Mouse (Mus musculus) granulocyte monocyte progenitor cell, adult 5-6 weeks (primary cell): ENCODE measurements around the gene AC129217.1. TPM values are rescaled to one million over a fixed set of nuclear protein-coding genes. Genes with fewer than 3 reads are reported as not detected.
"Not testable (repeated sequence)": the region's sequence is repeated elsewhere in the genome, so short reads cannot be mapped to it uniquely, and the experiment has no call there.

Experiments
- ATAC-seq: replicated peaks from 2 replicates; pipeline ENCODE4 v1.8.0; 2016; ENCODE audit warnings: mild to moderate bottlenecking, moderate TSS enrichment, inconsistent platforms; ENCODE audit not compliant: poor library complexity, severe bottlenecking
- total RNA-seq, 2 experiments: library from RNA; stranded (forward) in 1 of 2; stranded (reverse) in 1 of 2; fragments of 200-712, 200-1000 nt in 1 of 2; fragments of >200 nt in 1 of 2; fragmentation: Nextera tagmentation in 1 of 2; gene quantifications; 2 replicates each; pipeline ENCODE4 v1.2.3; 2014 to 2017

The AC129217.1 gene
- total RNA-seq, 2 experiments from 2014 or later: 34.1 TPM; not detected in 1

DNA sequence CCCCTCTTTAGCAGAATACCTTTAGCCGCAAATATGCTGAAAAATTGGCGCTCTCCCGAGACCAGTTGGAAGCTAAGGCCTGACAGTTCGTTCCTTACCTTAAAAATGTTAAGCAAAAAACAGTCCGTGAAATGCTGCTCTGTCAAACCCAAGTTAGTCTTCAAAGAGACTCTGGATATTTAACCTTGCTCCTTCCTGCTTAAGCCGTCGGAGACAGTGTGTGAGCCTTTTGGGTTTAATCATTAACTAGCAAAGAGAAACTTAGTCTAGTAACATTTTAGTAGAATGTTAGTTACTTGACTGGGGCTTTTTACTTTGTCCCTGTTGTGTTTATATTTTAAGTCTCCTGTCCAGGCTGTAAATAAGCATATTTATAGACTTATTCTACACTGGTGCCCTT is 8.4 kb upstream of the AC129217.1 start:
- no peak for ATAC-seq

DNA sequence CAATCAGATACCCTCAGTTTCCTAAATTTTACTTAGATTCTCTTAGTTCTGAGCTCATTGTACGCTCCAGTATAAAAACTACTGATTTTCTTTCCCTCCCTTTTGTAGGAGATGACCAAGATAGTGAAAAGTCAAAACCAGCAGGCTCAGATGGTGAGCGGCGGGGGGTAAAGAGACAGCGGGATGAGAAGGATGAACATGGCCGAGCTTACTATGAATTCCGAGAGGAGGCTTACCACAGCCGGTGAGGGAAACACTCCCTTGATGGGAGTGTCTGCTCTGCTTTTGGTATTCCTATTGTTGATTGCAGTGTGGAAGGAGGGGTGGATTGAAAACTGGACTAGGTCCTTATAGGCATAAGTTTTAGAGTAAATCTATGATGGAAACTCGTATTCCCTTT is 6.9 kb upstream of the AC129217.1 start:
- no peak for ATAC-seq

DNA sequence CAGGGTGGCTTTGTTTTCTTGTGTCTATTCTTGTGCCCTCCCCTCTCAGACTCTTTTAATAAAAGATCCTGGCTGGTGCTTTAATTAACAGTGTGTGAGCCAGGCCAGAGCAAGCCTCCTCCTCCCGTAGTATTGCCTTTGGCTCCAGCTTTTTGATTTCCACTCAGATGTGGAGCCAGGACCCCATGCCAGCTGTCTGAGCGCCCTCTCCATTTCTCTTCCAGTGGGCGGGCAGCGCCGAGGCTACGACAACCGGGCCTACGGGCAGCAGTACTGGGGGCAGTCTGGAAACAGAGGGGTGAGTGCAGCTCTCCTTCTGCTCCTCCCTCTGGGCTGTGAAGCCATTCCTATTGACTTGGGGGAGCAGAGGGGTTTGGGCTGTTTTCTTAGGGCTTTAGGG is 1.1 kb downstream of the AC129217.1 start:
- ATAC-seq: no peak

DNA sequence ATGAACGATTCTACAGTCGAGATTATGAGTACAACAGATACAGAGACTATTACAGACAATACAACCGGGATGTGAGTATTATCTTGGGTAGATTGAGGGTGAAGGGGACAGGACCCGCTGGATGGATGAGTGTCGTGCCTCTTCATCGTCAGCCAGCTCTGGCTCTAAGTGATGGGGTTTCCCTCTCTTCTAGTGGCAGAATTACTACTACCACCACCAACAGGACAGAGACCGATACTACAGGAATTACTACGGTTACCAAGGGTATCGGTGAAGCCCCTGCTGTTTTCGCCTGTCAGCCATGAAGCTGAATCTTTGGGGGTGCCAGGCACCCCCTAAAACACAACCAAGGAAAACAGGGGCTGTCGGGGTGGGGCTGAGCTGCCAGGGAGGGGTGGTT is 1.7 kb downstream of the AC129217.1 start:
- no peak for ATAC-seq

DNA sequence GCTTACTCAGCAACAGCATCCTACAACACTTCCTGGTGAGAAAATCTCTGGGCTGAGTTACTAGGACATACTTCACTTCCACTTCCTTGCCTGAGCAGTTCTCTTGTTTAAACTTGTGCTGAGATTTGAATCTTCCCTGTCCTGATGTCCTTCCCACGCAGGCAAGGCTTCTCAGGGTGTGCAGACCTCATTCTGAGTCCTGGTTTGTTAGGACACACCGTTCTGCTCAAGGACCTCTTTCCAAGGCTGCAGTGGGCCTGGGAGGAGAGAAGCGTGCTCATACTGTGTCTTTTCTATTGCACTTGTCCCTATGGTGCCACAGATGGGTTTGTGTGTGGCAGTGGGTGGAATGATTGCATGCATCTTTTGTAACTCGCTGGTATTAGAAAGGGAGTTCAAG is 3.4 kb downstream of the AC129217.1 start:
- no peak for ATAC-seq

DNA sequence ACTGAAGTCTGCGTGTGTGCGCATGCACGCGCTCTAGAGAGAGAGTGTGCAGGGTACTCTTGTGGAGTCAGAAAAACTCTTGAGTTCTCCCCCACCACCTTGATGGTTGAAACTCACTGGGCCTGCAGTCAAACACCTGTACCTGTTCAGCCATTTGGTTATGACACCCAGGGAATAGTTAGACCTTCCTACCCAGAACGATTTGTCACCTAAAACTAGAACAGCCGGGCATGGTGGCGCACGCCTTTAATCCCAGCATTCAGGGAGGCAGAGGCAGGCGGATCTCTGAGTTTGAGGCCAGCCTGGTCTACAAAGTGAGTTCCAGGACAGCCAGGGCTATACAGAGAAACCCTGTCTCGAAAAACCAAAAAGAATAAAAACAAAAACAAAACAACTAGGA is 6.8 kb downstream of the AC129217.1 start:
- not testable (repeated sequence) for ATAC-seq

DNA sequence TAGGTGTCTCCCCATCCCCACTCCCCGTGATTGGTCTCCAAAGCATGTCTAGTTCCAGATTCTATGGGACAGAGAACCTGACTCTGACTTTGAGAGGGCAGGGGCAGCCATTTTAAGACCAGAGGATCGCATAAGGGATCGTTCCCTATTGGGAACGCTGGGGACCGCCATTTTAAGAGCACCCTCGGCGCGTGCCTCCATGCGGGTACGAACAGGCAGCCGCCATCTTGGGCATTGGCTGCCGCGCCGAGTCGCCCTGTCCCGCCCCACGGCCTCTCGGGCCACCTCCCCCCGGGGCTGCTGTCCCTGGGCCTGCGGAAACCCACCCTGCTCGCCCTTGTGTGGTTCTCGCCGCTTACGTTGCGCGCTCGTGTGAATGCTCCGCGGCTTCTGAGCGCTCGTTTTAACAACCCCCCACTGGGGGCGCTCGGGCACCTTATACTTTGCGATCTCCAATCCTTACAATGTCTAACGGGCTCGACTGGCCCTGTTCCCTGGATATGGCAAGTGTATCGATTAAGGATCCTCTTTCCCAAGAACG is 7.7 kb downstream of the AC129217.1 start, which contains the start of gene Bscl2:
TSS of gene Bscl2 (plus strand) at position 217 of the 541 bp plus-strand sequence.
- ATAC-seq: peak; percentile 87

DNA sequence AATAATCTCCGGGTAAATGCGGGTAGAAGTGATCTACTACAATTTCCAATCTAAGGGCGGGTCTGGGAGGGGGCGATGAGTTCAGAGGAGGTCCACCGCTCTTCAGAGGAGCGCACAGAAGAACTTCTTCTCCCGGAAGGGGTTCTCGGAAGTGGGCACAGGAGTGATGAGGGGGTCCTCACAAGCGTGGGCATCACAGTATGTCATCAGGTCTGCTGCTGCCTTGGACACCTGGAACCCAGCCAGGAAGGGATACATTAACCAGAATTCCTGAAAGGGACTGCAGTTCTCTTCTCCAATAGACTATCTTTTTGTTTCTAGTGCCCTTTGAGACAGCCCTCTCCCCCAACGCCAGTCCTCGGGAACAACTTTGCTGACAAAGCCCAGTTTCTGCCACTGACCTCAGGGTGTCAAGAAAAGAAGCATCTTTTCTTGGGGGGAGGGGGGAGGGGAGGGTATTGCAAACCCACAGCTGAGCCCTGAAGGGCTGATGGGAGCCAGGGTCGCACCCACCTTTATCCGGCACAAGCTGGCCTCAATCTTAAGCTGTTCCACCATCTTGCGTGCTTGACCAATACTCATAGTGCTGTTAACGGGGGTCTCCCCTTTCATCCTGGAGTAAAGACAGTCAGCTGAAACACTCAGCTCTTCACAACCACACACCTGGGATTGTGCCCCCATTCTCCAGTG is 8.6 kb downstream of the AC129217.1 start:
- ATAC-seq: no peak

DNA sequence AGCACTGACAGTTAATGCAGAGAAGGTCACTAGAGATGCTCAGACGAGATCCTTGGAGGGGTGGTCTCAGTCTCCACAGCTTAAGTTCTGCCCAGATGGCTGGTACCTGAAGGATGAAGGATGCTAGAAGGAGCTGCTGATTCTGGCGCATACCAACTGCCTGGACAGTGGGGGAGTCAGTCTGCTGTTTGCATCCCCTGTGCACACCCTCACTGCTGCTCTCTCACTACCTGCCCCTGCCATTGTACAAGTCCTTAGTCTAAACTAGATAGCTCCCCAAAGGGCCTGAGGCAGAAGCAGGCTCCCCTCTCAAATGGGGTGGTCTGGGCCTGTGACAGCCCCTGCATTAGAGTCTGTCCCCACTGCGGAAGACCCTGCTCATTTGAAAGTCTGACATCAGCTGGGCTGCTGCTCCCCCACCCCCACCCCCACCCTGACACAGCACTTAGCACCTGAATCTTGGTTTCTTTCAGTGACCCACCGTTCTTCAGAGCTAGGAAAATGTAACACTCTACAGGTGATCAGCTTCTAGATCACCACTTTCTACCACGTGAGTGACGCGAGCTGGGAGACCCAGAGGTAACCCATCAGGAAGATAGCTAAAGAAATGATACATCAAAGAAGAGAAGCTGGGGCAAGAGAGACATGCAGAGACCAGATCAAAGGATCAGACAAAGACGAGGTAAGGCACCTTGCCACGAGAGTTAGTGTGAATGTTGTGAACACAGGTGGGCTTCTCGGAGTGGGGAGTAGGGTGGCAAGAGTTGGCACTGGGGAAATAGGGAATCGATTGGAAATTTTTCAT is 9.7 kb downstream of the AC129217.1 start, which contains the start of gene Gng3:
TSS of gene Gng3 (minus strand) at position 92 of the 805 bp plus-strand sequence.
- ATAC-seq: no peak

DNA sequence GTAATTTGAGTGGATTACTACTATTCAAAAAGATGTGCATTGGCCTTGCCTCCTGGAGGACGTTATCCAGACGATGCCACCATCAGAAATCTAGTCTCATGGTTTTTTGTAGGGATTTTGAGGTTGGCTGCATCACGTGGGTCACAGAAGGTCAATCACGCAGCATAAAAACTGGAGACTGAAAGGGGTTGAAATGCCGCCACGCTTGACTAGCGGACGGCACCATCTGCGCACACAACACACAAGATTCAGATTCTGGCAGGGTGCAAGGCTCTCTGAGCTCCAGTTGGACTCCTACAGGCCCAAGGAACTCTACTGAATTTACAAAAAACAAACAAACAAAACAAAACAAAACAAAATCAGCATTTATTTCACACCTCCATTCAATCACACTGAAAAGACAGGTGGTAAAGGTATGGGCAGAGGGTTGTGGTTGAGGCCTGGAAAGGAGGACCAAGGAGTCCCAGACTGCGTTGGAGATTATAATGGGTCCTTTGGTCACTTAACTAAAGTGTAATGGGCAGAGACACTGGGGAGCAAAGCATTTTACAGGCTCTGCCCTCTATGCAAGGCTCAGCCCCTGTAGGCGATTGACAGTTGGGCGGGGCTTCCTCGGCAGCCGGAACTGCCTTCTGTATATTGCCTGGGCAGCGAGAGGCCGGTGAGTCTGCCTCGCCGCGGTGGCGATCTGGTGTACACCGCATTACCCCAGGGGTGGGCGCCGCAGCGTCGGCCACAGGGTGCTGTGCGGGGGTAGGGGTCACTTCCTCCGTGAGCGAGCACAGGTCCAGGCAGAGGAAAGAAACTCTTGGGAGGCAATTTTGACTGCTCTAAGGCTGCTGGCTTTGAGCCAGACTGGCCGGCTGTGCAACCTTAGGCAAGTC is 10.6 kb downstream of the AC129217.1 start:
- peak; percentile 62 for ATAC-seq

DNA sequence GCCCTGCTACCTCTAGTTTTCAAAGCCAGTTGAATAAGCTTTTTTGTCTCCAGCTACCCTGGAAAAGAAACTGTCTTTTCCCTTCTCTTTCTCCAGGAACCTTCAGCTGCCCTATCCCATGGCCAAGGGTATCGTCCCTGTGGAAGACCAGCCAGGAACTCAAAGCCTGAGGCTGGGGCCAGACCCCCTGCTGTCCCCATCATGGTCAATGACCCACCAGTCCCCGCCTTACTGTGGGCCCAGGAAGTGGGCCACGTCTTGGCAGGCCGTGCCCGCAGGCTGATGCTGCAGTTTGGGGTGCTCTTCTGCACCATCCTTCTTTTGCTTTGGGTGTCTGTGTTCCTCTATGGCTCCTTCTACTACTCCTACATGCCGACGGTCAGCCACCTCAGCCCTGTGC is 11.4 kb downstream of the AC129217.1 start:
- no peak for ATAC-seq

DNA sequence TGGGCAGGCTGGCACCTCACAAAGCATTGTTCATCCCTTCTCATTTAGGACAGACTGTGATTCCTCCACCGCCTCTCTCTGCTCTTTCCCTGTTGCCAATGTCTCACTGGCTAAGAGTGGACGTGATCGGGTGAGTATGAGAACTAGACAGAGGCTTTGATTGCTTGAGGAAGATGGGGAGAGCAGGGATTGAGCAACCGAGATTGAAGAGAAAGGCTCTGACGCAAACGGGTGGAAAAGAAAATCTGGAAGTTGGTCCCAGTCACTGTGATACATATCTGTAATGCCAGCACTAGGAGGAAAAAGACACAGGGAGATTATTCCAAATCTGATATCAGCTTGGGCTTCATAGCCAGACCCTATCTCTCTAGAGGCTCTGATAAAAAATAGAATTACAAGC is 13.4 kb downstream of the AC129217.1 start:
- ATAC-seq: no peak

DNA sequence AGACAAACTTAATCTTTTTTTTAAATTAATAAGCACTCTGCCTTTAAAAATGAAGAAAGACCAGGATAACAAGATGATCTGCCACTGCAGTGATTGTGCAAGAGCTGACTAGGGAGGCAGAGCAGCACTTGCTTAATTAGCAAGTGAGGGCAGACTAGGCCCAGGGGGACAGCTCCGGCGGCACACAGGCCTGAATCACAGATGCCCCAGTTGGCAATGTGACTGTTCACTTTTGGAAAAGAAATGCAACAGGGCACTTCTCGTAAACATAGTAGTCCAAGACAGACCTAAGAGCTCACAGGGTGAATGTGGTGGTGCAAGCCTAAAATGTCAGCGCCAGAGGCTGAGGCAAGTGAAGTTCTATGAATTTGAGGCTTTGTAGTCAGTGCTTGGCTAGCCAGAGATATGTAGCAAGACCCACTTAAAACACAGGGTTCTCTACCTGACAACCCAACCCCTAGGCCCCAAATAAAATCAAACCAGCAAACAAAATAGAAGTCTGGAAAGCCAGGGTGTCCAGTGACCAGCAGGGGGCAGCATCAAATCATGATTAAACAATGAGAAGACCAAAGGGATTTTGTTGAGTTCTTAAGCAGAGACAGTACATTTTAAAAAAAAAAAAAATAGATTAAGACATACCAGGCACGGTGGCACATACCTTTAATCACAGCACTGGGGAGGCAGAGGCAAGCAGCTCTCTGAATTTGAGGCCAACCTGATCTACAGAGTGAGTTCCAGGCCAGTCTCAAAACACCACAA is 15.0 kb downstream of the AC129217.1 start:
- ATAC-seq: peak; percentile 61

DNA sequence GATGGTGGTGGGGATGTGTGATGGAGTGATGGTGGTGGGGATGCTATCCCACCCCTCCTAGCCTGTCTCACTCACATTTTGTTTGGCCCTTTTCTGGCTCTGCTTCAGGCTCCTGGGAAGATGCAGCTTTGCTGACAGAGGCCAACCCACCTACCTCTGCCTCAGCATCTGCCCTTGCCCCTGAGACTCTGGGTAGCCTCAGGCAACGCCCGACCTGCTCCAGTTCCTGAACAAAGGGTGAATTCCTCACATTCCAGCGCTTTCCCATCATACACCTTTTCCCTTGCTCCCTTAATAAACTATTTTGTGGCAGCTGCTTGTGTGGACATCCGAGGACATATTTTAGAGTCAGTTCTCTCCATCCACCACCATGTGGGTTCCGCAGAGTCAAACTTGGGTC is 18.8 kb downstream of the AC129217.1 start:
- ATAC-seq: no peak

DNA sequence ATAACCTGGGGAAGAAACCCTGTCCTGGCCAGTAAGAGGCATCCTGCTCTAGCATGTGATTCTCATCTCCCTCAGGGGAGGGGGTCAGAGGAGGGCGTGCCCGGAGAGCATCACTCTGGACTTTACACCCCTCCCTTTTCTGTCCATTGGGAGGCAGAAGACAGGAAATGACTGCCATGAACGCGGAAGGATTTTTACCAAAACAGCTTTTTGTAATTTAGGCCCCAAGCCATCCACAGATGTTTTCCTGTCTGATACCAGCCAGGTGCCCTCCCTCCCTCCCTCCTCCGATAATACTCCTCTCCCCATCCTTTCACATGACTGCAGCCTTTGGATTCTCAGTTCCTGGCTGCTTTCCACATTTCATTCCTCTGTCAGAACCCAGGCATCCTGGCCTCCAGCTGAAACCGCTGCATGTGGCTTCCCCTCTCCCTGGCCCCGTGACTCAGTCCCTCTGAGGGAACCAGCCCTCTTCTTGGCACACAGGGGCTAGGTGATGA is 20.9 kb downstream of the AC129217.1 start, which contains the start of gene Lrrn4cl:
TSS of gene Lrrn4cl (plus strand) at position 367 of the 500 bp plus-strand sequence.
- peak; percentile 17; the same call in 1 of the 2 replicates for ATAC-seq

DNA sequence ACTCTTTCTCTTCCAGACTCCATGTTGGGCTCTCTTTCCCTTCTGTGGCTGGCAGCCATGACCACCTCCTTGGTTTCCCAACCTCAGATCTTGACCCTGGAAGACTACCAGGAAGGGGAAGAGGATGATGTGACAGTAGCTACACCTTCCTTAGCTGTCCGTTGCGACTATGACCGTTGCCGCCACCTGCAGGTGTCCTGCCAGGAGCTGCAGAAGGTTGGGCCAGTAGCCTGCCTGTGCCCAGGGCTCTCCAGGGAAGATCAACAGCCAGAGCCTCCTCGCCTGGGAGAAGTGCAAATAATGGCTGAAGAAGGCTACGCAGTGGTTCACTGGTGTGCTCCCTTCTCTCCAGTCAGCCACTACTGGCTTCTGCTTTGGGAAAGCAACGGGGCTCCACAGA is 22.1 kb downstream of the AC129217.1 start:
- ATAC-seq: peak; percentile 27; the same call in 1 of the 2 replicates

DNA sequence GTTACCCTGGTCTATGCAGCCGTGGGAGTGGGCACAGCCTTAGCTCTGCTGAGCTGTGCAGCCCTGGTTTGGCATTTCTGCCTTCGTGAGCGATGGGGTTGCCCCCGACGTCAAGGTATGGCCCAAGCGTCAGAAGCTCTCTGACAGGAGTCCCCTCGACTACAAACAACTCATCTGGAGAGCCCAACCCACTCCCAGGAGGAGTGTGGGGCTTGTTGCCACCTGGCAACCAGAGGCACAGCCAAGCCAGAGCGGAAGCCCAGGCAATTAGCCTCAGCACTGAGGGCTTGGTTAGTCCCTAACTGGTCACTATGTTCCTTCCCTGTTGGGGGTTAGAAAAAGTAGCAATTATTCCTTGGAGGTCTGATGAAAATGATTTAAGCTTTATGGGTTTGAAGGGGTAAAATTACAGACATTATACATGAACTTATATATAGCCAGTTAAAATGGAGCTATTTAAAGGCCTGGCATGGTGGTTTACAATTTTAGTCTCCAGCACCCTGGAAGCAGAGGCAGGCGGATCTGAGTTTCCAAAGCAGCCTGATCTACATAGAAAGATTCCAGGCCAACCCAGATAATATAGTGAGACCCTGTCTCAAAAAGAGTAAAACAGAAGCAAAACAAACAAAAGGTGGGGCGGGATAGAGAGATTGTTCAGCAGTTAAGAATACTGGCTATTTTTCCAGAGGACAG is 22.8 kb downstream of the AC129217.1 start:
- no peak for ATAC-seq

DNA sequence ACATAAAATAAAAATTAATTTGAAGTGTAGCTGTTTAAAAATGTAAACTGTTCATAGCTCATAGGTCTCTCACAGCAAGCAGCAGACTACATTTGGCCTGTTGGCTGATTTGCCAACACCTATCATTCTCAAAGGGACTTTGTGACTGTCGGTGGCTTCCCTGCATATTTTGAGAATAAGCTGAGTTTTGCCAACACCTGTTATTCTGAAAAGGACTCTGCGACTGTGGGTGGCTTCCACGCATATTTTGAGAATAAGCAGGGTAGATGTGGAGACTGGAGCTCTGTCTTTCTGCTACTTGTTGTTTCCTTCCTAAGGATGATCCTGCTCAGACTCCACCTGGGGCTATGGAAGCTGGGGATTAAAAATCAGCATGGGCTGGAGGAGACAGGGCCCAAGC is 23.5 kb downstream of the AC129217.1 start:
- no peak for ATAC-seq

DNA sequence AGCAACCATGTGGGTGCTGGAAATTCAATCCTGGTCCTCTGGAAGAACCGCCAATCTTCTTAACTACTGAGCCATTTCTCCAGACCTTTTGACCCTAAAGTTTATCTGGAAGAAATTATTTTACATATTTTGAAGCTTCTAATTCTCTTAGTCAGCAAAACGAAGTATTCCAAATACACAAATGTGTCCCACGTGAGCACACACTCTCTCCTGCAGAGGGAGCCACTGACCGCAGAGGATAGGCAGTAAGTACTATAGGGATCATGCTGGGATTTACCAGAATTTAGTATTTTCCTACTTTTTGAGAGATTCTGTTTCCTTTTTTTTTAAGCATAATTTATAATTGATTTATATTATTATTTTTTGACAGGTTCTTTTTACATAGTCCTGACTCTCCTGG is 28.1 kb downstream of the AC129217.1 start:
- peak; percentile 79 for ATAC-seq
